Mouse (Mus musculus) splenic B cell, adult 2 months (primary cell): ENCODE data around the gene H2afx.
"Not testable (repeated sequence)": the region's sequence is repeated elsewhere in the genome, so short reads cannot be mapped to it uniquely, and the experiment has no call there.

Experiments used
- DNase-seq: peaks from one replicate; pipeline ENCODE4 v3.0.0-alpha.2; 2011; ENCODE audit warnings: low read depth, low spot score
- H3K27me3 ChIP-seq: 2 replicates; pipeline ENCODE4 v1.6.1; 2012; ENCODE audit warnings: mild to moderate bottlenecking, low read length, moderate library complexity, mixed read lengths; ENCODE audit not compliant: control insufficient read depth, poor library complexity, insufficient read depth, severe bottlenecking
- H3K36me3 ChIP-seq: 2 replicates; pipeline ENCODE4 v1.6.1; 2012; ENCODE audit warnings: mild to moderate bottlenecking, low read length, moderate library complexity, mixed read lengths; ENCODE audit not compliant: control insufficient read depth, poor library complexity, insufficient read depth, severe bottlenecking

Gene H2afx

GRCm38 (mm10) chr9:44376141-44376540 lies 41.6 kb downstream of the H2afx start:
- no peak for DNase-seq
- Histone ChIP-seq H3K36me3 (peaks cover 3% of the 10 kb centered on the region), H3K27me3 (no peaks in the 10 kb centered on the region)

DNA sequence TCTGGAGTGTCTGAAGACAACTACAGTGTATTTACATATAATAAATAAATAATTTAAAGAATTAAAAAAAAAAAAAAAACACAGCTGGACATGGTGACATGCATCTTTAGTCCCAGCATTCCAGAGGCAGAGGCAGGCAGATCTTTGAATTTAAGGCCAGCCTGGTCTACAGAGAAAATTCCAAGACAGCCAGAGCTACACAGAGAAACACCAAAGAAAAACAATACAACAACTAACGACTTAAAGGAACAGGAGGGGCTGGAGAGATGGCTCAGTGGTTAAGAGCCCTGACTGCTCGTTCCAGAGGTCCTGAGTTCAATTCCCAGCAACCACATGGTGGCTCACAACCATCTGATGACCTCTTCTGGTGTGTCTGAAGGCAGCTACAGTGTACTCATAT lies 42.8 kb downstream of the H2afx start:
- not testable (repeated sequence) for H3K36me3 ChIP-seq, DNase-seq, H3K27me3 ChIP-seq

GRCm38 (mm10) chr9:44378153-44378730 lies 43.7 kb downstream of the H2afx start:
- H3K27me3 ChIP-seq: no peaks in the 10 kb centered on the region
- H3K36me3 ChIP-seq: peaks cover 8% of the 10 kb centered on the region
- DNase-seq: peak; percentile 28

DNA sequence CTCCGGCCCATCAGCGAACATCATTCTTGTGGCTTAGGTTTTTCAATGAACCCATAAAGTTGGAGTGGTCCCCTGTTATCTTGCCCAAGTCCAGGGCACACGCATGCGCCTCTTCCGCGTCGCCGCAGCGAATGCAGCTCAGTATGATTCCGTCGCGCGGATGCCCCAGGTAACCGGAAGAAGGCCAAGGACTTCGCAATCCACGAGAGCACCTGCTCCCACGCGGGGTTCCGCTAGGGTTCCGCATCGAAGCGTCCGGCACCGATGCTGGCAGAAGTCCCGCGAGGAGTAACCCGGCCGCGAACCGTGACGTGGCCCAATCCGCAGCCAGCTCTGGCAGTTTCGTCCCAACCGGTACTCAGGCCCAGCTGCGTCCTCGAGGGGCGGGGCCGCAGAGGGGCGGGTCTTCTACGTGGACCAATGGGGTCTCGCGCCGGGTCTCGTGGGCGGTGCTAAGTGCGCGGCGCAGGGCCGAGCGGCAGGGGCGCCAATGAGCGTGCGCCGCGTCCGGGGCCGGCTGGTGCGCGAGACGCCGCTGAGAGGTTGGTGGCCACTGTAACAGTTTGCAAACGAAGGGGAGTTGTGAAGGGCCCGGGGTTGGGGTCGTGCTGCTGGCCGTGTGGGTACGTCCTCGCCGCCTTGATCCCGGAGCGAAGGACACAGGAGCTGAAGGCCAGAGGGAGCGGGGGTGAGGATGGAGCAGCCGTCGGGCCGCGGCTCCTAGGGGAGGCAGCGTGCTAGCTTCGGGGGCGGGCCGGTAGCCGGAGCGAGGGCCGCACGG lies 44.8 kb downstream of the H2afx start, which contains the start of gene Hyou1:
TSS of gene Hyou1 (plus strand) at position 437 of the 781 bp plus-strand sequence.
- DNase-seq: peak; percentile 99
- Histone ChIP-seq H3K36me3 (peaks cover 8% of the 10 kb centered on the region), H3K27me3 (no peaks in the 10 kb centered on the region)

- no peak for DNase-seq
- peaks cover 9% of the 10 kb centered on the region for H3K36me3 ChIP-seq
Observed at GRCm38 (mm10) chr9:44379862-44380261, 45.4 kb downstream of the H2afx start.

DNA sequence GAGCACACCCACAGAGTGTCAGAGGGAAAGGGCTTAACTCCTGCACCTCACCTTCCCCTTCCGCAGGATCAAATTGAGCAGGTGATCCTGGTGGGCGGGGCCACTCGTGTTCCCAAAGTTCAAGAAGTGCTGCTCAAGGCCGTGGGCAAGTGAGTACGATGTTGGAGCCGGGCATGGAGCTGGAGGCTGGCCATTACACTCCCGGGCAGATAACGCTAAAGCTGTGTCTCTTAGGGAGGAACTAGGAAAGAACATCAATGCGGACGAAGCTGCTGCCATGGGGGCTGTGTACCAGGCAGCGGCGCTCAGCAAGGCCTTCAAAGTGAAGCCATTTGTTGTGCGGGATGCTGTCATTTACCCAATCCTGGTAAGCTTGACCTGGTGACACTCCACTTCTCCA lies 50.1 kb downstream of the H2afx start:
- no peaks in the 10 kb centered on the region for H3K27me3 ChIP-seq
- no peak for DNase-seq
- peaks cover 18% of the 10 kb centered on the region for H3K36me3 ChIP-seq

More at GRCm38 (mm10) chr9:44379862-44380261, 45.4 kb downstream of the H2afx start:
- H3K27me3 ChIP-seq: no peaks in the 10 kb centered on the region
